ENCODE assay signal across 9 mouse cellular contexts in the genomic region with DNA sequence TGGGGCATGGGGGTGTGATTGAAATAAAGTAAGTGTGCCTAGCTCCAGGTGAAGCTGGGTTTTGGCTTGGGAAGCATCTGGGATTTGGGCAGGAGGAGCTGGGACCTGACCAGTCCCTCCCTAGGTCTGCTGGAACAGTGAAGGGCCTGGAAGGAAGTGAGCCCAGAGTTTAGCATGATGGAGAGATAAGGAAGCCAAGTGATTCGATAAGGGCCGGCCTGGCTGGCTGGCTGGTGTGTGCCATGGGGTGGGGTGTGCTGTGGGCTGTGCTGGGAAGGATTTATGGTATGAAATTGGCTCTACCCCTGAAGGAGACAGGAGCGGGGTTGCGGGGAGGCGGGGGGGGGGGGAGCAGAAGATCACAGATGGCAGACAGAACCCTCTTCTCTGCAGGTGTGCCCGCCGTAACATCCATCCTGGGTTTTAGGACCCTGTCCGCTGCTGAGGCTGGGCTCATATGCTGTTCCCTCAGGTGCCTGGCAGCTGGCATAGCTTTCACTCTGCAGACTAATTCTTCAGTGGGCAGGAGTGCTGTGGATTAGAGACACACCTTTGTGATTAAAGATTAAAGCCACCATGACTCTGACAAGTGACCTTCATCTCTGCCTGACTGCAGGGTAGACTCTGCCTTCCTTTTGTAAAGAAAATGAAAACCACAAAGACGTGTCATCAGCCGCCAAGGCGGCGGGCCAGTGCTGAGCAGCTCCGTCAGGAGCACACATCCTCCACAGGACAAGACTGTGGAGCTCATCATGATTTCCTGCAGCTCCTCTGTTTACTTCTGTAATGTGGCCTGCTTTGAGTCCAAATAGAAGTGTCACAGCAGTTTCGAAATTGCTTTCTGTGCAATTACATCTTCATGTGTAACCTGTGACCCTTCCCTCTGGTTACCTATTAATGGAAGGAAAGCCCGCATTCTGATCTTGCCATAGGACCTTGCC.
DNase-seq lines count a peak whose midpoint lies in the region; TF ChIP-seq lines count a peak whose summit lies in the region.
"Had no signal": no experiment of that assay in that cellular context is flagged by ENCODE, and none has a peak within 500 bp of the region (broad histone marks: within the 10 kb centered on the region; RNA-seq: fewer than 3 reads in every experiment).

No protein-coding gene starts in this region.

- no peaks in the 10 kb centered on the region for H3K9me3 ChIP-seq in limb, embryonic 10.5 days (replicated peaks)

- WGBS in lung, adult 2 months = 44% methylated on average over 15 of the region's 15 CpGs
- WGBS in limb, embryonic 10.5 days = 60% methylated on average over 15 of the region's 15 CpGs

- no peak for TF ChIP-seq CTCF in lung, adult 2 months (IDR thresholded peaks at IDR 0.05; ENCODE audit: insufficient read depth, low read length)

- no peaks in the 10 kb centered on the region for H3K27me3 ChIP-seq in limb, embryonic 10.5 days (ENCODE audit: low read depth, poor library complexity, severe bottlenecking)

- peak overlapping the region; percentile 42; the same call in 1 of the 2 replicates for H3K27ac ChIP-seq in limb, embryonic 10.5 days

- no peak overlapping the region for H3K4me3 ChIP-seq in lung, adult 2 months (replicated peaks; ENCODE audit: extremely low read depth, low read depth, low read length)
- H3K4me3 ChIP-seq in limb, embryonic 10.5 days = no peak overlapping the region

- H3K4me1 ChIP-seq in lung, adult 2 months (ENCODE audit: control insufficient read depth, insufficient read depth, low read length) = peaks cover 13% of the 10 kb centered on the region
- H3K4me1 ChIP-seq in limb, embryonic 10.5 days = peaks cover 70% of the 10 kb centered on the region

- TF ChIP-seq POLR2A in lung, adult 2 months (IDR thresholded peaks at IDR 0.05; ENCODE audit: borderline replicate concordance, extremely low read depth, low read depth, low read length) = no peak

- H3K36me3 ChIP-seq in limb, embryonic 10.5 days = no peaks in the 10 kb centered on the region

- DNase-seq in lung, postnatal 25 days (ENCODE audit: low spot score) = peak; percentile 26
- DNase-seq in lung, adult 2 months = no peak
- DNase-seq in cerebellum, adult 8-10 months = peak; percentile 46
- no peak for DNase-seq in limb, embryonic 10.5 days (ENCODE audit: low spot score)
- DNase-seq in thymus, postnatal 4 days = peak; percentile 54
- no peak for DNase-seq in testis, postnatal 10 days (ENCODE audit: low spot score)
- no peak for DNase-seq in lung, postnatal 4 days
- DNase-seq: adrenal gland, postnatal 25 days; forebrain, postnatal 0 days had no signal

Comparison
In these comparisons a context has a peak if more than half of its experiments do, and no peak if none do; other contexts are left out.
1. DNase-seq: peak in lung, postnatal 25 days (single experiment), cerebellum, adult 8-10 months (single experiment) and thymus, postnatal 4 days (single experiment); none in lung, adult 2 months (single experiment), limb, embryonic 10.5 days (single experiment), testis, postnatal 10 days (single experiment) and lung, postnatal 4 days (0 of 2).